Mouse (Mus musculus): Measurements from ENCODE around the gene Gm49387. TPM values are rescaled to one million over a fixed set of nuclear protein-coding genes. Genes with fewer than 3 reads are reported as not detected.

The Gm49387 gene
- total and polyA plus RNA-seq, 2 experiments from 2014 or later = 1.7 TPM; not detected in 1

- ATAC-seq (ENCODE audit: insufficient read depth, low read depth) = no peak
- TF ChIP-seq EP300 (IDR thresholded peaks at IDR 0.05; ENCODE audit: low read depth) (no peak), CTCF (IDR thresholded peaks at IDR 0.05; ENCODE audit: low read depth) (no peak)
- Histone ChIP-seq H3K27me3 (ENCODE audit: control insufficient read depth, insufficient read depth, low read length) (no peaks in the 10 kb centered on the region), H3K9me3 (replicated peaks; ENCODE audit: control insufficient read depth, low read length) (no peaks in the 10 kb centered on the region), H3K4me1 (ENCODE audit: control insufficient read depth, insufficient read depth) (no peaks in the 10 kb centered on the region), H3K4me2 (ENCODE audit: low read depth, low read length) (no peak overlapping the region), H3K36me3 (replicated peaks; ENCODE audit: control insufficient read depth, insufficient read depth, low read length) (no peaks in the 10 kb centered on the region), H3K27ac (ENCODE audit: low read depth) (no peak overlapping the region), H3K9ac (replicated peaks; ENCODE audit: low read depth, low read length) (no peak overlapping the region), H3K4me3 (ENCODE audit: low read depth, low read length) (no peak overlapping the region)
- no peak for DNase-seq (ENCODE audit: low spot score)
- 63% methylated on average over 7 of the region's 7 CpGs for WGBS
These were observed 44.3 kb downstream of the Gm49387 start for GRCm38 (mm10) chr14:31596408-31596807.

DNA sequence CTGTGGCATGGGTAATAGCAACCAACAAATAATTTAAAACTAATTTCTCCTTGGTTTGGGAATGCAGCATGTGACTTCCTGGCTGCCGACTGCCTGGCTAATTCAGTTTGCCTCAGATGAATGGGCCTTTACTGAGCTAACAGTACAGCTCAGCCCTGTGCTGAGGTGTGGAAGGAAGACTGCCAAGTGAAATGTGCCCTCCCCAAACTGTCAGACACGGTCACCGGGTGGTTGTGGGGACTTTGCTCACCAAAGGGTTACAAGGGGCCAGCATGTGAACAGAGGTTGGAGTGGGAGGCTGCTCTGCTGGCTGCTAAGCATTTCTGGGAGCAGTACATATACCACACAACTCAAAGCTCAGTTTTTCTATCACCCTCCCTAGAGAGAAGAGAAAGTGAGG is 46.0 kb downstream of the Gm49387 start:
- Histone ChIP-seq H3K4me2 (ENCODE audit: low read depth, low read length) (no peak overlapping the region), H3K27ac (ENCODE audit: low read depth) (no peak overlapping the region), H3K4me1 (ENCODE audit: control insufficient read depth, insufficient read depth) (no peaks in the 10 kb centered on the region), H3K27me3 (ENCODE audit: control insufficient read depth, insufficient read depth, low read length) (no peaks in the 10 kb centered on the region), H3K4me3 (ENCODE audit: low read depth, low read length) (no peak overlapping the region), H3K9me3 (replicated peaks; ENCODE audit: control insufficient read depth, low read length) (no peaks in the 10 kb centered on the region), H3K9ac (replicated peaks; ENCODE audit: low read depth, low read length) (no peak overlapping the region), H3K36me3 (replicated peaks; ENCODE audit: control insufficient read depth, insufficient read depth, low read length) (no peaks in the 10 kb centered on the region)
- no peak for ATAC-seq (ENCODE audit: insufficient read depth, low read depth)
- DNase-seq (ENCODE audit: low spot score) = no peak
- 57% methylated on average over 3 of the region's 3 CpGs for WGBS
- TF ChIP-seq CTCF (IDR thresholded peaks at IDR 0.05; ENCODE audit: low read depth) (no peak), EP300 (IDR thresholded peaks at IDR 0.05; ENCODE audit: low read depth) (no peak)

GRCm38 (mm10) chr14:31593036-31593435 is 47.6 kb downstream of the Gm49387 start:
- no peak for TF ChIP-seq CTCF (IDR thresholded peaks at IDR 0.05; ENCODE audit: low read depth)
- no peak for TF ChIP-seq EP300 (IDR thresholded peaks at IDR 0.05; ENCODE audit: low read depth)
- H3K27me3 ChIP-seq (ENCODE audit: control insufficient read depth, insufficient read depth, low read length) = no peaks in the 10 kb centered on the region
- no peaks in the 10 kb centered on the region for H3K9me3 ChIP-seq (replicated peaks; ENCODE audit: control insufficient read depth, low read length)
- no peak overlapping the region for H3K4me3 ChIP-seq (ENCODE audit: low read depth, low read length)
- no peak overlapping the region for H3K4me2 ChIP-seq (ENCODE audit: low read depth, low read length)
- no peaks in the 10 kb centered on the region for H3K4me1 ChIP-seq (ENCODE audit: control insufficient read depth, insufficient read depth)
- H3K36me3 ChIP-seq (replicated peaks; ENCODE audit: control insufficient read depth, insufficient read depth, low read length) = no peaks in the 10 kb centered on the region
- 65% methylated on average over 2 of the region's 2 CpGs for WGBS
- no peak overlapping the region for H3K9ac ChIP-seq (replicated peaks; ENCODE audit: low read depth, low read length)
- no peak for DNase-seq (ENCODE audit: low spot score)
- no peak overlapping the region for H3K27ac ChIP-seq (ENCODE audit: low read depth)
- ATAC-seq (ENCODE audit: insufficient read depth, low read depth) = no peak

DNA sequence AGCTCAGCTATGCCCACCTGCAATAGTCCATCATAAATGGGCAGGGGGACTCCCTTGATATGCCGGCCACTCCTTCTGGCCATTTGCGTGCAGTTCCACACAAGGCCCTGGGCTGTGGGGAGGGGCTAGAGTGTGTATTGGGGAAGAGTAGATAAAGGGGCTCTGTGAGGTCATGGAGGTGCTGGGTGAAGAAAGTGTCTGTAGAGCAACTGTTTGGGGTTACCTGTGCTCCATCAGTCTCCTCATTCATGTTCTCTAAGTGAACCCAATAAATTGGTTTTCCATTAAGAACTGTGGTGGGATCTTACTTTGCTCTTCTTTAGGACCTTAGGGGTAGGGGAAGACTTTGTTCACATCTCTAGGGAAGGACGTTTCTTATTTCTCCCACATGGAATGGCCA is 49.4 kb downstream of the Gm49387 start, which contains the start of gene Colq:
Gene Colq (minus strand): TSS at position 101 of the 400 bp plus-strand sequence.
- H3K36me3 ChIP-seq (replicated peaks; ENCODE audit: control insufficient read depth, insufficient read depth, low read length) = no peaks in the 10 kb centered on the region
- no peak within 1 kb of the TSS for H3K27ac ChIP-seq (ENCODE audit: low read depth)
- no peaks in the 10 kb centered on the region for H3K4me1 ChIP-seq (ENCODE audit: control insufficient read depth, insufficient read depth)
- no peaks in the 10 kb centered on the region for H3K27me3 ChIP-seq (ENCODE audit: control insufficient read depth, insufficient read depth, low read length)
- WGBS = 77% methylated on average over 3 of the region's 3 CpGs
- no peak within 1 kb of the TSS for H3K9ac ChIP-seq (replicated peaks; ENCODE audit: low read depth, low read length)
- H3K4me3 ChIP-seq (ENCODE audit: low read depth, low read length) = no peak within 1 kb of the TSS
- TF ChIP-seq EP300 (IDR thresholded peaks at IDR 0.05; ENCODE audit: low read depth) (no peak), CTCF (IDR thresholded peaks at IDR 0.05; ENCODE audit: low read depth) (no peak)
- DNase-seq (ENCODE audit: low spot score) (no peak), ATAC-seq (ENCODE audit: insufficient read depth, low read depth) (no peak)
- no peak within 1 kb of the TSS for H3K4me2 ChIP-seq (ENCODE audit: low read depth, low read length)
- no peaks in the 10 kb centered on the region for H3K9me3 ChIP-seq (replicated peaks; ENCODE audit: control insufficient read depth, low read length)

GRCm38 (mm10) chr14:31586451-31586850 is 54.2 kb downstream of the Gm49387 start:
- TF ChIP-seq CTCF (IDR thresholded peaks at IDR 0.05; ENCODE audit: low read depth) = no peak
- no peak for TF ChIP-seq EP300 (IDR thresholded peaks at IDR 0.05; ENCODE audit: low read depth)
- no peak for DNase-seq (ENCODE audit: low spot score)
- Histone ChIP-seq H3K9ac (replicated peaks; ENCODE audit: low read depth, low read length) (no peak overlapping the region), H3K4me2 (ENCODE audit: low read depth, low read length) (no peak overlapping the region), H3K4me1 (ENCODE audit: control insufficient read depth, insufficient read depth) (no peaks in the 10 kb centered on the region), H3K27ac (ENCODE audit: low read depth) (no peak overlapping the region), H3K9me3 (replicated peaks; ENCODE audit: control insufficient read depth, low read length) (no peaks in the 10 kb centered on the region), H3K27me3 (ENCODE audit: control insufficient read depth, insufficient read depth, low read length) (no peaks in the 10 kb centered on the region), H3K4me3 (ENCODE audit: low read depth, low read length) (no peak overlapping the region), H3K36me3 (replicated peaks; ENCODE audit: control insufficient read depth, insufficient read depth, low read length) (no peaks in the 10 kb centered on the region)
- WGBS = 85% methylated on average over 8 of the region's 8 CpGs
- no peak for ATAC-seq (ENCODE audit: insufficient read depth, low read depth)

DNA sequence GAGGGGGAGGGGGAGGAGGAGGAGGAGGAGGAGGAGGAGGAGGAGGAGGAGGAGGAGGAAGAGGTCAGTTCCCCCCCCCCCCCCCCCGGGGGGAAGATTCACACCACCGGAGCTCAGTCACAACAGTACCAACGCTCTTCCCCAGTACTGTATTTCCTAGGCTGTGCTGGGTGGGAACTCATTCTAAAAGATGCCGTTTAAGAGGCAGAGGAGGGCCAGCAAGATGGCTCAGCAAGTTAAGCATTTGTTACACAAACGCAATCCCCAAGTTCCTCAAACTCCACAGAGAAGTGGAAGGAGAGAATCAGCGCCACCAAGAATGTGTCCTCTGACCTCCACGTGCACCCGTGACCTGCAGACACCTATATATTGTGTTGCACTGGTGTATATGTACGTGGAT is 57.6 kb downstream of the Gm49387 start:
- ATAC-seq (ENCODE audit: insufficient read depth, low read depth) (no peak), DNase-seq (ENCODE audit: low spot score) (no peak)
- Histone ChIP-seq H3K4me1 (ENCODE audit: control insufficient read depth, insufficient read depth) (no peaks in the 10 kb centered on the region), H3K9me3 (replicated peaks; ENCODE audit: control insufficient read depth, low read length) (no peaks in the 10 kb centered on the region), H3K36me3 (replicated peaks; ENCODE audit: control insufficient read depth, insufficient read depth, low read length) (no peaks in the 10 kb centered on the region), H3K9ac (replicated peaks; ENCODE audit: low read depth, low read length) (no peak overlapping the region), H3K4me3 (ENCODE audit: low read depth, low read length) (no peak overlapping the region), H3K27ac (ENCODE audit: low read depth) (no peak overlapping the region), H3K27me3 (ENCODE audit: control insufficient read depth, insufficient read depth, low read length) (no peaks in the 10 kb centered on the region), H3K4me2 (ENCODE audit: low read depth, low read length) (no peak overlapping the region)
- no peak for TF ChIP-seq CTCF (IDR thresholded peaks at IDR 0.05; ENCODE audit: low read depth)
- TF ChIP-seq EP300 (IDR thresholded peaks at IDR 0.05; ENCODE audit: low read depth) = no peak
- WGBS = 86% methylated on average over 7 of the region's 9 CpGs

Measured in heart, postnatal 0 days (tissue).